In genomic region chr12:85382761-85383680, GRCm38 (mm10) we compare ENCODE assay signal across 24 mouse cellular contexts. TPM values are rescaled to one million over a fixed set of nuclear protein-coding genes. Genes with fewer than 3 reads are reported as not detected.
DNase-seq lines count a peak whose midpoint lies in the region; ATAC-seq and TF ChIP-seq lines count a peak whose summit lies in the region.
"Had no signal": no experiment of that assay in that cellular context is flagged by ENCODE, and none has a peak within 500 bp of the region (broad histone marks: within the 10 kb centered on the region; RNA-seq: fewer than 3 reads in every experiment).

No protein-coding gene starts in this region.

- H3K9me3 ChIP-seq in heart, embryonic 11.5 days (replicated peaks; ENCODE audit: control insufficient read depth, low read length): no peaks in the 10 kb centered on the region
- no peaks in the 10 kb centered on the region for H3K9me3 ChIP-seq in hindbrain, embryonic 11.5 days (ENCODE audit: control insufficient read depth, low read length)
- H3K9me3 ChIP-seq: embryonic facial prominence, embryonic 12.5 days; heart, embryonic 10.5 days; hindbrain, embryonic 10.5 days; limb, embryonic 15.5 days; liver, embryonic 15.5 days; midbrain, embryonic 13.5 days had no signal

- no peak overlapping the region for H3K9ac ChIP-seq in heart, embryonic 11.5 days (ENCODE audit: low read depth, low read length)
- H3K9ac ChIP-seq in hindbrain, embryonic 11.5 days (ENCODE audit: low read depth, low read length): no peak overlapping the region
- H3K9ac ChIP-seq: embryonic facial prominence, embryonic 12.5 days; limb, embryonic 15.5 days; liver, embryonic 15.5 days; midbrain, embryonic 13.5 days had no signal

- no peaks in the 10 kb centered on the region for H3K27me3 ChIP-seq in heart, embryonic 11.5 days (ENCODE audit: control insufficient read depth, insufficient read depth, low read length)
- no peaks in the 10 kb centered on the region for H3K27me3 ChIP-seq in hindbrain, embryonic 11.5 days (ENCODE audit: control insufficient read depth, insufficient read depth, low read length)
- H3K27me3 ChIP-seq: embryonic facial prominence, embryonic 12.5 days; limb, embryonic 15.5 days; midbrain, embryonic 13.5 days had no signal

- H3K4me2 ChIP-seq in heart, embryonic 11.5 days: no peak overlapping the region
- H3K4me2 ChIP-seq in hindbrain, embryonic 11.5 days (replicated peaks; ENCODE audit: low read depth, low read length): no peak overlapping the region
- H3K4me2 ChIP-seq: embryonic facial prominence, embryonic 12.5 days; limb, embryonic 15.5 days; liver, embryonic 15.5 days; midbrain, embryonic 13.5 days had no signal

- 58% methylated on average over 14 of the region's 14 CpGs for WGBS in heart, embryonic 11.5 days (ENCODE audit: insufficient replicate concordance)
- WGBS in hindbrain, embryonic 11.5 days: 81% methylated on average over 14 of the region's 14 CpGs

- no peak overlapping the region for H3K4me3 ChIP-seq in heart, embryonic 11.5 days (ENCODE audit: low read depth, low read length)
- no peak overlapping the region for H3K4me3 ChIP-seq in bone marrow macrophage, adult 2 months (ENCODE audit: insufficient read depth, low read length)
- H3K4me3 ChIP-seq in hindbrain, embryonic 11.5 days (ENCODE audit: low read depth, low read length): no peak overlapping the region
- H3K4me3 ChIP-seq: embryonic facial prominence, embryonic 12.5 days; gastrocnemius, adult 2 months; heart, embryonic 10.5 days; hindbrain, embryonic 10.5 days; limb, embryonic 15.5 days; liver, embryonic 15.5 days; midbrain, embryonic 13.5 days had no signal

- ATAC-seq in heart, embryonic 11.5 days (replicated peaks; ENCODE audit: insufficient number of reproducible peaks, low FRiP score, low TSS enrichment): no peak
- peak; percentile 82 for ATAC-seq in CD4-positive, CD25-positive, alpha-beta regulatory T cell, adult 4 months
- ATAC-seq in hindbrain, embryonic 11.5 days (ENCODE audit: low FRiP score): no peak
- ATAC-seq: midbrain, embryonic 13.5 days had no signal

- H3K4me1 ChIP-seq in heart, embryonic 11.5 days (ENCODE audit: control insufficient read depth, insufficient read depth, low read length): peaks cover 7% of the 10 kb centered on the region; the same call in 1 of the 2 replicates
- H3K4me1 ChIP-seq in bone marrow macrophage, adult 2 months (ENCODE audit: control insufficient read depth, insufficient read depth, low read length): peaks cover 70% of the 10 kb centered on the region
- no peaks in the 10 kb centered on the region for H3K4me1 ChIP-seq in hindbrain, embryonic 11.5 days (replicated peaks; ENCODE audit: control insufficient read depth, insufficient read depth, low read length)
- H3K4me1 ChIP-seq: embryonic facial prominence, embryonic 12.5 days; hindbrain, embryonic 10.5 days; midbrain, embryonic 13.5 days had no signal

- H3K27ac ChIP-seq in heart, embryonic 11.5 days (ENCODE audit: low read depth, low read length): no peak overlapping the region
- peak overlapping the region; percentile 19; the same call in 1 of the 2 replicates for H3K27ac ChIP-seq in bone marrow macrophage, adult 2 months (ENCODE audit: insufficient read depth, low read depth, low read length)
- no peak overlapping the region for H3K27ac ChIP-seq in hindbrain, embryonic 11.5 days (ENCODE audit: low read depth, low read length)
- H3K27ac ChIP-seq: embryonic facial prominence, embryonic 12.5 days; gastrocnemius, adult 2 months; heart, embryonic 10.5 days; hindbrain, embryonic 10.5 days; limb, embryonic 15.5 days; liver, embryonic 15.5 days; midbrain, embryonic 13.5 days had no signal

- TF ChIP-seq POLR2A in bone marrow macrophage, adult 2 months (IDR thresholded peaks at IDR 0.05; ENCODE audit: borderline replicate concordance, low read depth, low read length): no peak

- no peak for TF ChIP-seq CTCF in bone marrow macrophage, adult 2 months (IDR thresholded peaks at IDR 0.05; ENCODE audit: low read depth, low read length)

- peak; percentile 79 for DNase-seq in heart, adult 11 months
- peak; percentile 28 for DNase-seq in naive thymus-derived CD4-positive, alpha-beta T cell, adult 2 months (ENCODE audit: low read depth)
- DNase-seq in hindbrain, embryonic 11.5 days (ENCODE audit: low spot score): no peak
- DNase-seq in layer of hippocampus, adult 9-11 months: no peak
- DNase-seq in kidney, postnatal 10 days: no peak
- DNase-seq: cerebellum, adult 18-20 months; cerebellum, postnatal 14 days; gastrocnemius, adult 2 months; heart, postnatal 10 days; kidney, adult 18-20 months; left cerebral cortex, postnatal 4 days; lung, postnatal 10 days; right cerebral cortex, postnatal 25 days; spleen, adult 18-20 months; thymus, postnatal 25 days had no signal

- no peaks in the 10 kb centered on the region for H3K36me3 ChIP-seq in heart, embryonic 11.5 days (ENCODE audit: control insufficient read depth, insufficient read depth, low read length)
- no peaks in the 10 kb centered on the region for H3K36me3 ChIP-seq in hindbrain, embryonic 11.5 days (ENCODE audit: control insufficient read depth, insufficient read depth, low read length)
- H3K36me3 ChIP-seq: embryonic facial prominence, embryonic 12.5 days; heart, embryonic 10.5 days; hindbrain, embryonic 10.5 days; limb, embryonic 15.5 days; liver, embryonic 15.5 days; midbrain, embryonic 13.5 days had no signal

RNA-seq across cellular contexts. Expression of gene Tmed10, which starts 8.4 kb away (rescaled TPM):
- polyA plus RNA-seq in heart, embryonic 11.5 days (2014; fragmentation: Nextera tagmentation; extraction: Ambion mirVana): 330 and 334 TPM in 2 replicates
- 100 to 1,000 TPM; 211 to 243 TPM for polyA plus RNA-seq in CD4-positive, CD25-positive, alpha-beta regulatory T cell, adult 4 months (2017; shearing (Covaris generic))
- 291 and 303 TPM in 2 replicates for polyA plus RNA-seq in bone marrow macrophage, adult 2 months (2012; ENCODE audit: insufficient read depth, insufficient read length, missing spikeins)
- 279 TPM in 2 replicates for polyA plus RNA-seq in hindbrain, embryonic 11.5 days (2014; fragmentation: Nextera tagmentation; extraction: Ambion mirVana)

RNA-seq across cellular contexts. Expression of gene Nek9, which starts 43.9 kb away (rescaled TPM):
- 10.5 and 15.6 TPM in 2 replicates for polyA plus RNA-seq in heart, embryonic 11.5 days (2014; fragmentation: Nextera tagmentation; extraction: Ambion mirVana)
- polyA plus RNA-seq in CD4-positive, CD25-positive, alpha-beta regulatory T cell, adult 4 months (2017; shearing (Covaris generic)): 10 to 100 TPM; 11.2 to 13.9 TPM
- polyA plus RNA-seq in bone marrow macrophage, adult 2 months (2012; ENCODE audit: insufficient read depth, insufficient read length, missing spikeins): 46.6 and 52.4 TPM in 2 replicates
- 10.2 and 13.4 TPM in 2 replicates for polyA plus RNA-seq in hindbrain, embryonic 11.5 days (2014; fragmentation: Nextera tagmentation; extraction: Ambion mirVana)

Comparison
In these comparisons a context has a peak if more than half of its experiments do, and no peak if none do; other contexts are left out.
1. DNase-seq: peak in heart, adult 11 months (single experiment) and naive thymus-derived CD4-positive, alpha-beta T cell, adult 2 months (single experiment); none in hindbrain, embryonic 11.5 days (single experiment), layer of hippocampus, adult 9-11 months (single experiment) and kidney, postnatal 10 days (single experiment).